Mouse (Mus musculus): ENCODE data around the gene Pot1b. TPM values are rescaled to one million over a fixed set of nuclear protein-coding genes. Genes with fewer than 3 reads are reported as not detected.

The Pot1b gene
- 10 to 100 TPM in 2 of 4 experiments, 1 to 10 TPM in 2; 8.4 to 13.7 (median 11.5) TPM for total RNA-seq (2022)

DNA sequence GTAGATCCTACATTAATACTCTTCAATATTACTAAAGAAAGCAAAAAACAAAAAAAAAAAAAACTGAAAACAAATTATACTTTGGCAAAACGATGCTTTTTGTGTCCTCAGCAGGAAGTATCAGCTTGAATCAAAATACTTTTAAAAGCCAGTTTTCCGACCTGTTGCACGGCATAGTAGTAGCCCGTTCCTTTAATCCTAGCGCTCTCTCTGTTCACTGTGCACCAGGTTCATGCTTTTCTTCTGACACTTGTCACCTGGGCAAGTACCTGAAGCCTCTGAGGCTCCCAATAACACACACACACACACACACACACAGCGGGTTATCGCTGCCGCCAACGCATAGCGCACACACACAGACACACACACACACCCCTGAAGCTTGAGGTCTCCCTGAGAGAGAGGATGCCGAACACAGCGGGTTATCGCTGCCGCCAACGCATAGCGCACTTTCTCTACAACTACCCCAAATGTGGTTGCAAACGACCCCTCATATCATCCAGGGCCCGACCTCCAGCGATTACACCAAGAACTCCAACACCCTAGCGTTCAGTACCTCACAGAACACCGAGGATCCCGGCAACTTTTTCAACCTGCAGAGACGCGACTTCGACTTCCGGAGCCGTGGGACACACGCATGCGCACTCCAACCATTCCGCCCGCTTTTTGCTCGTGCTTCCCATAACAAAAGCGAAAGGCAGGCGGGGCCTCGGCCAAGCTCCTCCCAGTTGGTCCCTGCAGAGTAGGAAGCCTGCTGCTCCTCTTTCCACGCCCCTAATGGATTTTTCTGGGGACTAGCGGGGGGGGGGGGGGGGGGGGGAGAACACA lies at the start of gene Pot1b:
TSS of gene Pot1b (minus strand) at position 645 of the 828 bp plus-strand sequence.
- peak; percentile 97 for DNase-seq

DNA sequence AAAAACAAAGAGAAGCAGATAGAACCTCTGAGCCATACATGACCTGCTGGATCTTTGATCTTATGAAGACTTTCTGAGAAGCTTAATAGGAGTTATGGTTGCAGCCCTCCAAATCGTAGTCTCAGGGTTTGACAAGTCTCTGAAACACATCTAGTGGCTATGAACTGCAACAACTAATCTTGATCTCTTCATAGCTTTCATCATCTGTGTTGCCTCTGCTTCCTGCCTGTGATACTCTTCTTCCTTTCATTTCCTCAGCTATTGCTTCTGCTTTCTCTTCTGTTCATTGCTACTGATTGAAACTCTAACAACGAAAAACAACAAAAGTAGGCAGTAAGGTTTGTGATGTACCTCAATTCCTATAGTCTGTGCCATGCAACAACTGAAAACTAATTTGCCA lies 38.7 kb upstream of the Pot1b start:
- no peak for DNase-seq

DNA sequence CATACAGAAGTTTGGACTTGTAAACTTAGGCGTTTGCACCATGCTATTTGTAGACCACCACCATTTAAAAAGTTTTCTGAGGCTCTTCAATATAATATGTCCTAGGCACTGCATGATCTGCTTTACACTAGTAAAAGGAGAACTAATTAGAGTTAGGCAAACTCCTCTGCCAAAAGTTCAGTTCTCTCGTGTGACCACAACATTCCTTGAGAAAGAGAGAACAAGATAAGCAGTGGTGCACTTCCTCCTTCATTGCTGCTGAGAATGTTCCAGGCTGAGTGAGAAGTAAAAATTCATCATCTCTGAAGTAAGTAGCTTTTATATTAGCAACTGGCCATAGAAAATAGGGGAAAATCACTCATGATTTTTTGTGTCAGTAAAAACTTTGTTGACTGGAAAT lies 37.4 kb upstream of the Pot1b start, which contains the start of gene Adgre4:
TSS of gene Adgre4 (plus strand) at position 199 of the 400 bp plus-strand sequence.
- DNase-seq: no peak

- no peak for DNase-seq
Measured at GRCm38 (mm10) chr17:55736675-55737074, 24.2 kb upstream of the Pot1b start.

GRCm38 (mm10) chr17:55726193-55726592 lies 13.8 kb upstream of the Pot1b start:
- no peak for DNase-seq

DNA sequence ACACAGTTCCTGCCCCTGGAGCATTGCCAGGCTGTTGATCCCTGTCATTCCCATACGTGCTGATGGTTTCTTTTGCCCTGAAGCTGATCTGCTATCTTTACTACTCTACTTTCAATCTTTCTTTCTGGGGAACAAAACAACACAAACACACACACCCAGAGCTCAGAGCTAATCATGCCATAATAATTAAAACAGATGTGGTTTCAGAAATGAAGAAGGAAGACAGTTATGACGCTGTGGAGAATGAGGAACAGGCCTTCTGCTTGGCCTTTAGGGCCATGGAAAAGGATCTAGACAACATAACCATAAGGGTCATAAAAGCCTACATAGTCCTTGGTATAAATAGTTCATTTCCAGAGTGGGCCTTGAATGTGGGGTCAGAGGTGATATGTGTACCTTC lies 9.8 kb upstream of the Pot1b start:
- no peak for DNase-seq

GRCm38 (mm10) chr17:55721270-55721669 lies 8.8 kb upstream of the Pot1b start:
- no peak for DNase-seq

DNA sequence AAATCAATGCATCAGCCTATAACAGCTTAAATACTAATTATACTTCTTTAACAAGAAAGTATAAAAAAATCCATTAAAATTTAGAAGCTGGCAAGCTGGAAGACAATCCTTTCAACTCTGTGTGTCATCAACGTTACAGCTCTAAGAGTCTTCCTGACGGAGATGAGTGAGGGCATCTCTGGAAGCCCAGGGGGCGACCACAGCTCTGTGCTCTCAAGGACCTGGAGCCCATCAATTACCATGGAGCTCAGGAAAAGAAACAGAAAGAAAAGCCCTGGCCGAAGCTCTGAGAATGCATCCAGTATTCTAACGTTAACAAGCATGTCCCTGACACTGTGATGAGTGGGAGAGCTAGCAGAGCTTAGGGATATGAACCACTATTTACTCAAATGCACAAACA lies 9.6 kb downstream of the Pot1b start:
- no peak for DNase-seq

DNA sequence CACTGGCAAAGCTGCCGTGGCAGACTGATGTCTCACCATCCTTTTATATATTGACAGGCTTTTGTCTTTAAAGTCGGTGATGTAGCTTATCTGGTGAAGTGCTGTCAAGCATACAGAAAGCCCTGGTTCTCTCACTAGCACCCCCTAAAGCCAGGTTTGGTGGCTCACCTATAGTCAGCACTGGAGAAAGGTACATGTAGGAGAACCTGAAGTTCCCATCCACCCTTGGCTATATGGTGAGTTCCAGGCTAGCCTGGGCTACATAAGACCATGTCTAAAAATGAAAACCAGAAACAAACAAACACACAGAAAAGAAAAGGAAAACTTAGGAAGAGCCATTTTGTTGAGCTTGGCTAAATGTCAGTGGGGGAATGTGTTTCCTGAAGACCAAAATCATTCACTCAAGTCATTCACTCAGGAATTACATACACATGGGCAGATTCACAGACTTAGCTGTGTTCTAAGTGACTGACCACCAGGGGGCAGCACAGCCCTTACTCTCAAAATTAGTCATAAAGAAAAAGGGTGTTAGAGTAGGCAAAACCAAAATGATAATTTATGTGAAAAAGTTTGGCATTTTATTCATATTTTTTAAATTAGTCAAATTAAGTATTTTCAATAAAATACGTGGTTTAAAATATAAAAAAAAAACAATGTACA lies 10.1 kb downstream of the Pot1b start:
- peak; percentile 44 for DNase-seq

GRCm38 (mm10) chr17:55699388-55699787 lies 13.0 kb downstream of the Pot1b start:
- no peak for DNase-seq

- DNase-seq: no peak
Measured at GRCm38 (mm10) chr17:55661099-55661498, 51.3 kb downstream of the Pot1b start.

GRCm38 (mm10) chr17:55625092-55625491 lies 87.3 kb downstream of the Pot1b start, which contains the start of gene Vmn2r118:
TSS of gene Vmn2r118 (minus strand) at chr17:55625192.
- DNase-seq: no peak

Other genes with a start within 250 kb of the Pot1b start
- gene Vmn2r118, start 87.4 kb downstream of the Pot1b start, total RNA-seq (2022): under 1 TPM in 1 of 4 experiments, not detected in 3; 0.03 TPM
- gene Adgre4, start 37.4 kb upstream of the Pot1b start, total RNA-seq (2022): under 1 TPM; 0.23 to 0.99 (median 0.59) TPM
- 1 to 10 TPM; 6.7 to 9.8 (median 8.3) TPM for gene Zfp119a, start 166.3 kb upstream of the Pot1b start, total RNA-seq (2022)
- 1 to 10 TPM; 3.7 to 9.2 (median 6.3) TPM for gene Zfp959, start 179.5 kb upstream of the Pot1b start, total RNA-seq (2022)
- gene Zfp119b, start 236.9 kb upstream of the Pot1b start, total RNA-seq (2022): 1 to 10 TPM; 2.9 to 7.1 (median 4.9) TPM
- 1 to 10 TPM in 3 of 4 experiments, under 1 TPM in 1; 0.49 to 2.0 (median 1.5) TPM for gene Ebi3, start 240.0 kb upstream of the Pot1b start, total RNA-seq (2022)
- gene Yju2, start 246.5 kb upstream of the Pot1b start, total RNA-seq (2022): 10 to 100 TPM; 18.6 to 21.4 (median 20.3) TPM